Mouse (Mus musculus) large intestine, adult 2 months (tissue): ENCODE measurements around the gene Wdfy3. TPM values are rescaled to one million over a fixed set of nuclear protein-coding genes. Genes with fewer than 3 reads are reported as not detected.
A peak's percentile ranks its signal among the peaks of the same experiment; 100 is the strongest.

Source experiments
- DNase-seq: peaks from one replicate; pipeline ENCODE4 v3.0.0-alpha.2; 2012; ENCODE audit warnings: low read depth, low spot score
- WGBS: fragments of 180-500 bp; shearing (Covaris S2); methylation state at CpG from one replicate; pipeline ENCODE4 v1.1.7; 2018; 5-methylcytosine and 5-hydroxymethylcytosine counted together
- polyA plus RNA-seq: library from polyadenylated mRNA; depleted of rRNA; stranded (reverse); fragments of >200 nt; gene quantifications from 2 replicates; pipeline ENCODE4 v1.2.3, GENCODE M21; 2012

Wdfy3 gene
- polyA plus RNA-seq, 1 experiment = 6.6 TPM

DNA sequence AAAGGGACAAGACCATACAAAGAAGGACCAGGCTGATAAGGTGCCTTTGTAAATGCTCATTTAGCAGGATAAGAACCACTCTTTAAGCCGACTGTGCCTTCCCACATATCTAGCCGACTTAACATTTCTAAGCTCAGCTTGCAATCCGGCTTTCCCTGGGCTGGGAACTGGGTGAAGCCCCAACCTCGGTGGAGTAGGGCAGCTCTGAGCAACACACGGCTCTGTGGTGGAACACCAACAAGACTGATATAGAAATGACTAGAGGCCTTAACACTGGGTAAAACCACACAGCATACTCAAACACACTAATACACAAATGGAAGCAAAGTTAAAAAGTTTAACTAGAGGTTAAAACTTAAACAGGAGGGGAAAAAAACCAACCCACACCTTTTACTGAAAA, 7.9 kb downstream of the Wdfy3 start:
- 69% methylated on average over 5 of the region's 5 CpGs for WGBS
- DNase-seq = no peak

DNA sequence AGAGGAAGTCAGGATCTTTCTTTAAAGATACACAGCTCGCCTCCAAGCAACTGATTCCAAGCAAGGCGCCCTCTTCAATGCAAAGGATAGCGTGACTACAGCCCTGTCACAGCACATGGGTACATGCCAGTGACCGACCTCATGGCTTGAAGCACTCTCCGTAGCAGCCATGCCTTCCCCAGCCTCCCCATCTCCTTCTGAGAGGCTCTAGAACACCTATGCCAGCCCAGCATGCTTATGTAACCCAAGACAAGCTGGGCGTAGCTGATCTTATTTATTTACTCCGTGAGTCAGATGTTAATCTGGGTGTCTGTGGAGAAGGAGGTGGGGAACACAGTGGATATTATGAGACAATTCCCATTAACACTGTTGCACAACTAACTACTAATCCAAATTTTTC, 13.8 kb downstream of the Wdfy3 start:
- DNase-seq = no peak
- 72% methylated on average over 7 of the region's 7 CpGs for WGBS

DNA sequence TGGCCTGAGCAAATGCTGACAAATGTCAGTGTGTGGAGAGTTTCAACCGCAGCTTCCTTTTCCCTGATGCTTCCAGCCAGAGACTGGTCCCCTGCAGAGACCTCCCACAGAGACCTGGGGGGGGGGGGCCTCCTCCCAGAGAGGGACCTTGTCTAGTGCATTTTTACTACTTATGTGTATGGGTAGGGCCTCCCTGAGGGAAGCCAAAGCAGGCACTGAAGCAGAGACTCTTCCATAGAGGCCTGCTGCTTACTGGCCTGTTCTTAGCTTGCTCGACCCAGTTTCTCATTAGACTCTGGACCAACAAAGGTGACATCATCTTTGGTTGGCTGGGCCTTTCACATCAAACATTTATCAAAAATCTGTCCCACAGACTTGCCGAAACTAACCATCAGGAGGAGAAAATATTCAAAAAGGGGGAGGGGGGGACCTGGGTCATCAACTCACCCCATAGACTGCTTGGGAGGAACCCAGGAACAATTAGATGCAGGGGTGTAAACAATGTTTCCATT, 14.5 kb downstream of the Wdfy3 start:
- 44% methylated on average over 3 of the region's 3 CpGs for WGBS
- DNase-seq = no peak

DNA sequence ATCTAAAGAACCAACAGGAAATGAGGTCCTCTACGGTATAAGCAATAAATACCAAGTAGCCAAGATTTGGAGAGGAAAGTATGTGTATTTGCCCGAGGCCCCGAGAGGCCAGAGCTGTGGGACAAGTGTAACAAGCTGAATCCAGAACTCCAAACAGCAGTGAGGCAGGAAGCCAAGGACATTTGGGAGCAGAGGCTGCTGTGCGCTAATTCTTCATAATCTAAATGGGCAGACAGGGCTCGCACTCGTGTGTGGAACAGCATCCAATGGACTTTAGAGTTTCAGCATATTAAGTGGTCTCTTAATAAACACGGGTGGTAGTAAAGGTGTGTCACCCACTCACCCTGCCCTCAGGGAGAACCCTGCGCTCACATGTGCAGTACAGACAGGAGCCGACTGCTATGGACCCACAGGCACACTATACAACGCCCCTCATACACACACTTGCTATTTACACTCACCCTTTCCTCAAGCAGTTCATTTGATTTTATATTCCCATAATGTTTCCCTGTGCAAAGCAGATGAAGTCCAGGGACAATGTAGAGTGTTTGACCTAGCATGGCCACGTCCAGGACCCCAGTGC, 15.1 kb downstream of the Wdfy3 start:
- 52% methylated on average over 11 of the region's 11 CpGs for WGBS
- no peak for DNase-seq

DNA sequence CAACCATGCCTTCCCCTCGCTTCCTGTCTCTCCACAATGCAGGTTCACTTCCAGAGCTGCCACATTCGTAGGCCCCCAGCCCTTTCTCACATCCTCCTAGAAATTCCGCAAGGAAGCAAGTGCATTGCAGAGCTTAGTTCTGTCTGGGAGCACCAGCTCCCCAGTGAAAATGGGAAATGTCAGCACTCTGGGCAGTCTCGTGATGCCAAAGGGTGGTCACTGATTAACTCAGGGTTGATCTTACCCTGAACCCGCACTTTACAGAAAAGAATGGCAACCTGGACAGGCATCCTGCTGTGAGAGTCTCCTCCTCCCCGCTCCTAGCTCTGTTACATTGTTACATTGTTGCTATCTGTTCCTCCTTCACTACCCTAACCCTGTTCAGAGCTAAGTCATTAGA, 16.8 kb downstream of the Wdfy3 start:
- DNase-seq = no peak
- 72% methylated on average over 6 of the region's 6 CpGs for WGBS

DNA sequence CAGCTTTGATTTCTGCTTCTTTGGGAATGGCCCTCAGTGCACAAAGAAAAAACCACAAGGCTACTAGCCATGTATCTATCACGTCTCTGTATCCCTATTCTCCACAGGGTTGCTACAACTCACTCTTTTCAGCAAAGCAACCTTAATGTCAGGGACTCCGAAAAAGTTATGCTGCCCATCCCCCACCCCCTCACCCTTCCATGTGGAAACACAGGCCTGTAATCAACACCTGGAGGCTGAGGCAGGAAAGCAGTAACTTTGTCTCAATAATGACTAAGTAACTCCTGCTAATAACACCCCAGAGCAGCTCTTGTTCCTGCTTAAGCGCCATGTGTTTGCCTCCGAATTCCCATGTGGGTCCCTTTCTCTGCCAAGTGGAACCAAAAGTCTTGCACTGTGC, 17.3 kb downstream of the Wdfy3 start:
- 90% methylated on average over 4 of the region's 4 CpGs for WGBS
- no peak for DNase-seq

DNA sequence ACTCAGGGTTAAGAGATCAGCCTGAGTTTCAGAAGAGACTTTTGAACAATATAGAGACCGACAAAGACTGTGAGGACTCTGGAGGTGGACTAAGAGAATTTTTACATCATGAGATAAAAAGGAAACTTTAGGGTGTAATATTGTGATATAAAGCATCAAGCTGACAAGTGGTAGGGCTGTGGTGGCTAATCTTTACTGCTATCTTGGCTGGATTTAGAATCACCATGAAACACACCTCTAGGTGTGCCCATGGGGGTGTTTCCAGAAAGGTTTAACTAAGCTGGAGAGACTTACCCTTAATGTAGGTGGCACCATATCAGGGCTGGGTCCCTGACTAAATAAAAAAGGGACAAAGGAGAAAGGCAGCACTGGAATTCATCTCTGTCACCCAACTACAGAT, 19.0 kb downstream of the Wdfy3 start:
- 76% methylated on average over 1 of the region's 1 CpGs for WGBS
- DNase-seq = no peak

DNA sequence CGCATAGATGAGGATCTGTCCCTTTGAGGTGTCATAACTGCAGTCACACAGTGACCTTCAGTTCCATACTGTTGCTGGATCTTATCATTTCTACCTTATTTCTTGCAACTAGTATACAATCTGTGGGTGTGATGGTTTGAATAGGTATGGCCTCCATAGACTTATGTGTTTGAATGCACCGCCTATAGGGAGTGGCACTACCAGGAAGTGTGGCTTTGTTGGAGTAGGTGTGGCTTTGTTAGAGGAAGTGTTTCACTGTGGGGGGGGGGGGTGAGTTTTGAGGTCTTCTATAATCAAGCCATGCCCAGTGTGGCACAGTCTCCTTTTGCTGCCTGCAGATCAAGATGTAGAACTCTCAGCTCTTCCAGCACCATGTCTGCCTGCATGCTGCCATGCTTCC, 21.3 kb downstream of the Wdfy3 start:
- 80% methylated on average over 2 of the region's 2 CpGs for WGBS
- no peak for DNase-seq

DNA sequence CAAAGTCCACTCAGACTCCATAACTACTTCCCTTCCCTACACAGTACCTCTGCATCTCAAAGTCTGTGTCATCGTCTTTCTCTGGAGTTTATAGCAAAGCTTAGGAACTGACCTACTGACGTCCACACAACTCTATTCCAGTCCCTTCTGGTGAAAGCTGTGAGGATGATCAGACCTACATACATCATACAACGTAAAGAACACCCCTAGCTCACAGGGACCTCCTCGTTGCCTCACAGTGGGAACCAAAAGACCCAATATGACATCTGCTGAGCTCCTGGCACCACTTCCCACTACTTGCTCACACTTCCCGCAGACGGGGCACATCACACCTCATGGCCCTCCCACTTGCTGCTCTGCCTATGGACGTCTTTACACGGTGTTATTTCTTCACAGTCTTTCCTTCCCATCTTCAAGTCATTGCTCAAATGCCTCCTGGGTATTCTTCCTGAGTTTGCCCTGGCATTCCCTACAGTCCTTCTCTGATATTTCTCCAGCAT, 23.1 kb downstream of the Wdfy3 start:
- WGBS = 76% methylated on average over 8 of the region's 8 CpGs
- no peak for DNase-seq

DNA sequence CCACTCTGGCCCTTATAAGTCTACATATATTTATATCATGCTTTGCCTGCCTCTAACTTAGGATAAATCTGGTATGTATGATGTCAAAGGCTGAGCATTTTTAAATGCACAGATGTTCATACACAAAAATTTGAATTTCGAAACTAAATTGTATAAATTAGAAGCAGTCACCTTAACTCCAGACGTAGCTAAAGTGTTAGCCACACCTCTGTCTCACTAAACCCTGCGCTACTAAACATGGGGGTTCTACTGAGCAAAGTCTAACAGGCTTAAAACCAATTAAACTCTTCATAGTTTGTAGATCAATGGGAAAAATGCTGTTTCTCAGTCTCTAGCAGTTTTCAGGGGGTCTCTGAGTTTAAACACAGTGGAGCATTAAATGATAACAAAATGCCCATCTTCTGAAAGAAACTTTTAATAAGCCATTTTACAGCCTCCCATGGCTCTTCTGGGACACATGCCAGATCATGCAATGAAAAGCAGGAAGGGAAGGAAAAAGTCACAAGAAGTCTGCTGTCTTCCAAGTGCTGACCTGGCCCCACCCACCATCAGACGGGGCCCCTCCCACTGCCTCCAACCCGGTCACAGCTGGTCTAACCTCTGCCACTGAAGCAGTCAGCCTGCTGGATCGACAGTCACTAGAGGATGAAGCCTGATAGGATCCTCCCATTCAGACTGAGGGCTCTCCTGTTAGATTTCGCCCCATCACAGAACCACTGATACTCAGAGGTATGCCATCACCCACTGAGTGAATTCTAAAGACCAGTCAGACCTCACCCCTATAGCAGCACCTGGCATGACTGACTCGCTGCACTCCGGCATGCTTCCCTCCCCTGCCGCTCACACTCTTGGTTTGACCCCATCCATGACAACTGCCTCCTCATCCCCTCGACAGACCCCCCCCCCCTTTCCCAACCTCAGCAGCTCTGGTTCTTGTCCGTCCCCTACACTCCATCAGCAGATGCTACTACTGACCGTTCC, 23.8 kb downstream of the Wdfy3 start:
- 50% methylated on average over 13 of the region's 13 CpGs for WGBS
- peak; percentile 42 for DNase-seq

DNA sequence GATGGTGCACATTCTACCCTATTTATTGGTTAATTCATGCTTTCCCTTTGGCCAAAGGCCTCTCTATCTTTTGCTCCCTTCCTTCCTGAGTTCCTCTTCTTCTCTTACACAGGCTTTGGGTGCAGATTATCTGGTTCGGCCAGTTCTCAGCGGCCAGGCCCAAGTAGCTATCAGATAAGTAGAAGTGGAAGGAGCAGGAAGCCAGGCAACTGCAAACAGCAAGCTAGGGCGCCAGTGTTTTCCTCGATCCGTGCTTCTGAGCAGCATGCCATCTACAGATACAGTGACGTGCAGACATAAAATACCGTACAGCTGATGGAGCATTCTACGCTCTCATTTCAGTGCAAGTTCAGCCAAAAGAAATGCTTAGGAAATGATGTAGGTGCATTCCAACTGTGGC, 24.5 kb downstream of the Wdfy3 start:
- no peak for DNase-seq
- 42% methylated on average over 8 of the region's 8 CpGs for WGBS

DNA sequence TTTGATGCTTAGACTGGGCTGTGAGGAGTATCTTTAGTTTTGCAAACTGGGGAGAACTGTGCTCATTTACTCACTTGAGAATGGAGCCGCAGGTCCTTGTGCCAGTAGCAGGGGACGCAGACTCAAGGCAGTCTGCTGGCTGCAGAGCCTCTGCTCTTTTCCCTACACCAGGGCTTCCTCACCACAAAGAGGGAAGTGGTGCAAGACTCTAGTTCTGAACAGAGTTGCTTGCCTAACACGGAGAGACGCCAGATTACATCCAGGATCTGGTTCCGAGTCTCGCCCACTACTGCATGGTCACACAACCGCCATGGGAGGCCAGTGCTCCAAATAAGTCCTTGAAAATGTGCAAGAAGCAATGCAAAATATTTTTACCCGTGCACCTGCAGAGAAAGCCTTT, 36.4 kb downstream of the Wdfy3 start:
- WGBS = 86% methylated on average over 8 of the region's 8 CpGs
- DNase-seq = no peak

DNA sequence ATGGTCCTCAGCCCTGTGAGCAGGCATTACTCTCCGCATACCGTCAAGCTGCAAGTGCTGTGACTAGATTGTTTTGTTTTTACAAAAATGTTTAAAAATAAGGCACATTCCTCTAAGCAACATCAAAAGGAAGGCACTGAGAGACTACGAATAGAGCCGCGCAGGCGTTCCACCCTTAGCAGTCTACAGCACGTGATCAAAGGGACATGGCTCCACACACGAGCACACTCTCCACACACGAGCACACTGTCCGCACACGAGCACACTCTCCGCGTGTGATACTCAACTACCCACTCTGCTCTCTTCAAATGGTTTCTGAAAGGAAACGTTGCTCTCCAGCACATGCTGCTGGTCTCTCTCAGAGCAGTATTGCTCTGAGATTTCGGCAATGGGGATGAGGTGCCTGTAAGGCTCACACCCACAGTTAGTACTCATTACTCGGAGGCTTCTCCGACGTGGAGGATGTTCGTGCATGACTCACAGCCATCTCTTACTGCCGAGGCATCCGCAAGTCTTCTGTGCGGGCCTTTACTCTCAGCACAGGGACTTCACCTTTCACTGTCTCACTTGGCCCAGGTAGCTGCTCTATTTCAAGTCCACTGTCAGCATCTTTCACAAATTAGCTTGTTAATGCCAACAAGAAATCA, 37.0 kb downstream of the Wdfy3 start:
- no peak for DNase-seq
- 91% methylated on average over 22 of the region's 22 CpGs for WGBS

DNA sequence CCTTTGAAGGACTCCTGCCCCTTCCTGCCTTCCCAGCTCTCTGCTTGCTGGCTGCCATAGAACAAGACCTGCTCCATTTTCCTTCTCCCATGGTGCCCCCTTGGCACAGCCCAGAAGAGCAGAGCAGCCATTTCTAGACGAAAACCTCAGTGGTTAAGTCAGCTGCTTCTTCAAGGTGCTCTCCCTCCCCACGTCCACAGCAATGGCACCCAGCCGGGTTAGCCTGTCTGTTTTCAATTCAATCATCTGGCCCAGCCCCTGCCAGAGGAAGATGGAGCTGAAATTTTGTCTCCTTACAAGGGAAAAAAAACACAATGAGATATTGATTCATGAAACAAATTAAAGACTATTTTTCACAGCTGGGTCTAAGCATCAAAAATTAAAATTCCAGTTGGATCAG, 37.5 kb downstream of the Wdfy3 start:
- no peak for DNase-seq
- 88% methylated on average over 3 of the region's 3 CpGs for WGBS

DNA sequence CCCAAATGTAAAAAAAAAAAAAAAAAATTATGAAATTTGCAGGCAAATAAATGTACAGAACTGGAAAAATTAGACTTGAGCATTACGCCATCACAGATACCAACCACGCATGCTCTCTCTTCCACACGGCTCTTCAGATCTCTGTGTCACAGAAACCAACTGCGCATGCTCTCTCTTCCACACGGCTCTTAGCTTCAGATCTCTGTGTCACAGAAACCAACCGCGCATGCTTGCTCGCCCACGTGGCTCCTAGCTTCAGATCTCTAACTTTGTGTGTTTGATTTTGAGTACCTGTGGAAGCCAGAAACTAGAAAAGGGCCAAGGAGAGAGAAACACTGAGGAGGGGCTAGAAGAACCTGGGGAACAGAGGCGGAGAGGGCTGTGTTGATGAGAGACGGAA, 46.3 kb downstream of the Wdfy3 start:
- no peak for DNase-seq
- 97% methylated on average over 11 of the region's 11 CpGs for WGBS

DNA sequence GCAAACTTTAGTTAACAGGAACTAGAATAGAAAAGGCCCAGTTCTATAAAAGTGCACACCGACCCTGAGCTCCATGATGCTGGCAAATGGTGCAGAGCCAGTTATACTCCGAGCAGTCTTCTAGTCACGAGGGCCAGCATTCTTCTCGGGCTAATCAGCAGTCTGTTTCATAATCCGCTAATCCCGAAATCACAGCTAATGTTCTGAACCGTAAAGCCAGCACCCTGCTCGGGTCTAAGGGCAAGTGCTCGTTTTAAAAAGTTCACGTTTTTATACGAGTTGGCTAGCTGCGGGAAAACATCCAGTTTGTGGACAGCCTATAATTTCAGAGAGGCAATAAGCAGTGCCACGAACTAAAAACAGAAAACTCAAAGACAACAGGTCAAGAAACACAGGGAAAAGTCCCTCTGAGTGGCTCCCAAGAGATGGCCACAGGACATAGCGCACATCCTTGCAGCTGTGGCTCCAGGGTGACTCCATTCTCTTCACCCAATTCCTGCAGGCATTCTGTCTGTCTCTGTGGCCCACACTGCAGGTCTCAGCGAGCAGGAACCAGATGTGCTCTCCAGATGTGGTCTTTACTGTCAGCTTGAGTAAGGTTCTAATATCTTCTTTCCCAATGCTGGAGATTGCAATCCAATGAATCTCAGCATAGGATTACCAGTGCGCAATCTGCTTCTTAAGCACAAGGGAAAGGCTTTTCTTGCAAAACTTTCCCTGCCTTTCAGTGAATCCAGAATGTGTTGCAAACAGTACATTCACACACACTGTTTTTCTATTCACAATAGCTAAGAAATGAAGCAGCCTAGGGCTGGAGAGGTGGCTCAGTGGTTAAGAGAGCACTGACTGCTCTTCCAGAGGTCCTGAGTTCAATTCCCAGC, 47.5 kb downstream of the Wdfy3 start:
- no peak for DNase-seq
- WGBS = 88% methylated on average over 16 of the region's 16 CpGs

DNA sequence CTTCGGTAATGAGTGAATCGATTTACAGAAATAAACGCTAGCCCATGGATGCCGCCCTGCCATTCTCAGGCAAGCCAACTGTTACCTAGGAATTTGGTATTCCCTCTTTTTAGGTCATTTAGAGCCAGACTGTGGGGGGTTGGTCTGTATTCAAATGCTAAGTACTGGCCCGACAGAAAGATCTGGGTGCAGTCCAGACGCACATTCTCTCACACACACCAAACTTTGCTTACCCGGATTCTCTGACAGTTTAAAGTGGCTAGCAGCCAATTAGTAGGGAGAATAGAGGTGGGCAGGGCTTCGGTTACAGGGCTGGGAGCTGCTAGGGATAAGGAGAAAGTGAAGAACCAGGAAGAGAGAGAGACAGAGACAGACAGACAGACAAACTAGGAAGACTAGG, 55.5 kb downstream of the Wdfy3 start:
- no peak for DNase-seq
- 86% methylated on average over 8 of the region's 8 CpGs for WGBS

DNA sequence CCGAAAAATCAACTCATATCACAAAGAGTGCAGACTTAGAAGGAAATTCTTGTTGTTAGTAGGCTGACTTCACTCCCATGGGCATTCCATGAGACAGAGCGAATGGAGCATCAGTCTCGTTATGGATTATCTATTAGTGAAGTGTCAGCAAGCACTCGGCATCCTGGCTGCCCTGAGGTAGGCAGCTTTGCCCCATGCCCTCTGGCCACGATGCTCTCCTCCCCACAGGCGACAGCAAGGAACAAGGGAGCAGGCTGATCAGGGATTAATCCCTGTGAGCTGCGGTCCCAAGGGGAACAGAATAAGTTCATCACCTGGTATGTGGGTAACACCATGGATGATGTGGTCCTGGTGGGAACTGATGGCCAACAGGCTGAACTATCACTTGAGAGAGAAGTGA, 55.9 kb downstream of the Wdfy3 start:
- DNase-seq = no peak
- WGBS = 95% methylated on average over 7 of the region's 7 CpGs

DNA sequence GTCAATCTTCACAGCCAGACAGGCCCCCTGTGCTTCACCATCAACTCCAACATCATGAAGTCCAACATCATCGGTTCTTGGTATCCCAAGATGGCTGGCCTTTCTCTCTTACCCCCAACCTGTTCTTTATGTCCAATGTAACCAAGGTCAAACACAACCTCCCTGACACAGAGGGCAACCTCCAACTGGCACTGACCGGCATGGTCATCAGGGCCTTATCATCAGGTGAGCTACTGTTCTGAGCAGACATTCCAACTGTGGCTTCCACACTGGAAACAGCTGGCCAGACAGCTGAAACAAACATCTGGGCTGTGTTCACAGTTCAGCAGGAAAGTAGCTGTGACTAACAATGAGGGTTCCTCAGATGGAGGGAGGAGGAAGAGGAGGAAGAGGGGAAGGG, 58.8 kb downstream of the Wdfy3 start:
- WGBS = 85% methylated on average over 2 of the region's 2 CpGs
- DNase-seq = no peak
